Mouse (Mus musculus) heart, adult 2 months (tissue): ENCODE measurements around the gene Mat1a. TPM values are rescaled to one million over a fixed set of nuclear protein-coding genes. Genes with fewer than 3 reads are reported as not detected.

Experiments
- DNase-seq, 2 experiments: peaks; one replicate each; pipeline ENCODE4 v3.0.0; 2021
- H3K27ac ChIP-seq: fragments of 200-600 bp; 2 replicates; pipeline ENCODE4 v1.8.1; 2022
- H3K27me3 ChIP-seq: fragments of 200-500 bp; 2 replicates; pipeline ENCODE4 v1.6.1; 2012; ENCODE audit warnings: mild to moderate bottlenecking, low read length, inconsistent platforms, mixed read lengths; ENCODE audit not compliant: control insufficient read depth, insufficient read depth
- H3K36me3 ChIP-seq: fragments of 200-500 bp; 2 replicates; pipeline ENCODE4 v1.6.1; 2012; ENCODE audit warnings: low read length, inconsistent platforms; ENCODE audit not compliant: control insufficient read depth, insufficient read depth
- H3K4me1 ChIP-seq: fragments of 200-500 bp; 2 replicates; pipeline ENCODE4 v1.6.1; 2011; ENCODE audit warnings: low read length; ENCODE audit not compliant: control insufficient read depth, insufficient read depth
- H3K4me3 ChIP-seq: fragments of 200-600 bp; 2 replicates; pipeline ENCODE4 v1.8.1; 2022
- H3K79me2 ChIP-seq: fragments of 200-500 bp; replicated peaks from 2 replicates; pipeline ENCODE4 v1.6.1; 2012; ENCODE audit warnings: mild to moderate bottlenecking, inconsistent platforms, low read length, moderate library complexity, mixed read lengths; ENCODE audit not compliant: control insufficient read depth, insufficient read depth
- H3K9ac ChIP-seq: fragments of 200-500 bp; 2 replicates; pipeline ENCODE4 v1.6.1; 2012; ENCODE audit warnings: low read depth, mild to moderate bottlenecking, control low read depth, inconsistent platforms, low read length, mixed read lengths
- CTCF ChIP-seq: fragments of 200-600 bp; IDR thresholded peaks from 2 replicates; pipeline ENCODE4 v1.8.1; 2022; ENCODE audit warnings: antibody characterized with exemption, mild to moderate bottlenecking, moderate library complexity
- EP300 ChIP-seq: fragments of 200-500 bp; IDR thresholded peaks from 2 replicates; pipeline ENCODE4 v1.6.1; 2011; ENCODE audit warnings: low read depth, low read length, control low read depth; ENCODE audit not compliant: insufficient read depth
- POLR2A ChIP-seq: fragments of 200-500 bp; IDR thresholded peaks from 2 replicates; pipeline ENCODE4 v1.6.1; 2011; ENCODE audit warnings: mild to moderate bottlenecking, low read depth, low read length, control low read depth; ENCODE audit not compliant: insufficient read depth
- WGBS: fragments of 180-500 bp; shearing (Covaris S2); methylation state at CpG from one replicate; pipeline ENCODE4 v1.1.7; 2018; 5-methylcytosine and 5-hydroxymethylcytosine counted together
- intact Hi-C: fragments of 180-260 bp; cut with DNase I; formaldehyde crosslinking; loops from one replicate; pipeline ENCODE4 v1.15.1; 2025
- polyA plus RNA-seq: library from polyadenylated mRNA; depleted of rRNA; stranded (reverse); fragments of >200 nt; gene quantifications from 2 replicates; pipeline ENCODE4 v1.2.3, GENCODE M21; 2012
- total RNA-seq, 2 experiments: library from RNA; stranded (reverse); gene quantifications; 2 replicates each; pipeline ENCODE4 v1.2.3; 2021

Gene Mat1a
- total and polyA plus RNA-seq, 3 experiments = 0.21 TPM; not detected in 2

- H3K79me2 ChIP-seq = no peaks in the 10 kb centered on the region
- no peak for DNase-seq
- H3K27ac ChIP-seq = no peak overlapping the region
- H3K27me3 ChIP-seq = no peaks in the 10 kb centered on the region
- no peaks in the 10 kb centered on the region for H3K4me1 ChIP-seq
- TF ChIP-seq POLR2A = no peak
- TF ChIP-seq EP300 = no peak
- TF ChIP-seq CTCF = no peak
- no peaks in the 10 kb centered on the region for H3K36me3 ChIP-seq
- H3K9ac ChIP-seq = no peak overlapping the region
- no peak overlapping the region for H3K4me3 ChIP-seq
- intact Hi-C loops = no loop called here
- WGBS = 71% methylated on average over 3 of the region's 3 CpGs
Observed at GRCm38 (mm10) chr14:41146922-41147321, 42.1 kb downstream of the Mat1a start.

DNA sequence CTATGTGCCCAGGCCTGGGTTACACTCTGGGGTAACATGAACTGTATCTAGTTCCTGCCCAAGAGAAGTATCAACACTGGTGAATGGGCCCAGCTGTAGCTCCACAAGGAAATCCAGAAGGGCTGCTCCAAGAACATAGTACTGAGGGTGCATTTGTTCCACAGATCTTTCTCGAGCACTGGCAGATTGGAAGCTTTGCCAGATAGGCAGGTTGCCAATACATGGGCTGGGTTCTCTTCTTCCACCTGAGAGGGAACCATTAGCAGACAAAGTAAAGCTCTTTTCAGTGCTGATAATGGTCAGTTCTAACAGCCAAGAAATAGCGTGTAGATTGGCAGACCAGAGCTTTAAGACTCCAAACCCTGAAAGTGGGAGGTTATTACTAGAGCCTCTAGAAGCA is 42.5 kb downstream of the Mat1a start:
- TF ChIP-seq CTCF = no peak
- TF ChIP-seq POLR2A = no peak
- TF ChIP-seq EP300 = no peak
- no peak overlapping the region for H3K27ac ChIP-seq

GRCm38 (mm10) chr14:41151220-41151898 is 46.5 kb downstream of the Mat1a start, which contains the start of gene Mbl1:
Gene Mbl1 (plus strand): TSS chr14:41151458.
- Histone ChIP-seq H3K4me3 (no peak within 1 kb of the TSS), H3K27me3 (no peaks in the 10 kb centered on the region), H3K79me2 (no peaks in the 10 kb centered on the region), H3K4me1 (no peaks in the 10 kb centered on the region), H3K9ac (no peak within 1 kb of the TSS), H3K36me3 (no peaks in the 10 kb centered on the region), H3K27ac (no peak within 1 kb of the TSS)
- TF ChIP-seq POLR2A = no peak
- no peak for TF ChIP-seq EP300
- no peak for TF ChIP-seq CTCF
- no peak for DNase-seq
- 74% methylated on average over 7 of the region's 7 CpGs for WGBS
- intact Hi-C loops = no loop called here

More for the DNA sequence above, 42.5 kb downstream of the Mat1a start:
- Histone ChIP-seq H3K4me1 (no peaks in the 10 kb centered on the region), H3K27me3 (no peaks in the 10 kb centered on the region), H3K9ac (no peak overlapping the region), H3K4me3 (no peak overlapping the region), H3K36me3 (no peaks in the 10 kb centered on the region), H3K79me2 (no peaks in the 10 kb centered on the region)
- 37% methylated on average over 2 of the region's 2 CpGs for WGBS
- intact Hi-C loops = no loop called here
- DNase-seq = no peak

- no peaks in the 10 kb centered on the region for H3K79me2 ChIP-seq
- intact Hi-C loops = no loop called here
- no peak for TF ChIP-seq POLR2A
- no peak for TF ChIP-seq CTCF
- TF ChIP-seq EP300 = no peak
Observed at GRCm38 (mm10) chr14:41160076-41160475, 55.2 kb downstream of the Mat1a start.

DNA sequence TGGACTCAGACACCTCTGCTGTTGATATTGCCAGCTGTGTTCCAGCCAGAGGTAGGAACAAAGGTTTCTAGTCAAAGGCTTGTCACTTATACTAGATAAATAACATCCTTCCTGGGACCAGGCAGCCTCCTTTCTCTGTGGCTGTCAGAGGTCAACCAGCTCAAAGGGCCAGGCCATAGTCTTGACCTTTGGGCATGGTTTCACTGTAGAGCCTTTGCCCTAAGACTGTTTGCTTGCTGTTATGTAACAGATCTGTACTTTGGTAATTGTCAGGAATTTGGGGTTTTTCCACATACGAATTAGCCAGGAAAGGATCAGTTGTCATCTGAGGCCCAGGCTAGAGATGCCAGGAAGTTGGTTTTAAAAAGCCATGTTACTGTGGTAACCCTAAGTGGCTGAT is 55.9 kb downstream of the Mat1a start:
- no peaks in the 10 kb centered on the region for H3K27me3 ChIP-seq
- DNase-seq = no peak
- no peaks in the 10 kb centered on the region for H3K79me2 ChIP-seq
- intact Hi-C loops = no loop called here
- no peaks in the 10 kb centered on the region; the same call in 1 of the 2 replicates for H3K4me1 ChIP-seq
- H3K4me3 ChIP-seq = no peak overlapping the region
- WGBS = 33% methylated on average over 1 of the region's 1 CpGs
- H3K36me3 ChIP-seq = no peaks in the 10 kb centered on the region
- no peak overlapping the region for H3K9ac ChIP-seq
- H3K27ac ChIP-seq = no peak overlapping the region
- no peak for TF ChIP-seq CTCF
- TF ChIP-seq EP300 = no peak
- TF ChIP-seq POLR2A = no peak

More at GRCm38 (mm10) chr14:41160076-41160475, 55.2 kb downstream of the Mat1a start:
- no peak overlapping the region for H3K9ac ChIP-seq
- no peak for DNase-seq
- H3K36me3 ChIP-seq = no peaks in the 10 kb centered on the region
- H3K27ac ChIP-seq = no peak overlapping the region
- 80% methylated on average over 4 of the region's 4 CpGs for WGBS
- H3K27me3 ChIP-seq = no peaks in the 10 kb centered on the region
- H3K4me3 ChIP-seq = no peak overlapping the region
- H3K4me1 ChIP-seq = no peaks in the 10 kb centered on the region; the same call in 1 of the 2 replicates

DNA sequence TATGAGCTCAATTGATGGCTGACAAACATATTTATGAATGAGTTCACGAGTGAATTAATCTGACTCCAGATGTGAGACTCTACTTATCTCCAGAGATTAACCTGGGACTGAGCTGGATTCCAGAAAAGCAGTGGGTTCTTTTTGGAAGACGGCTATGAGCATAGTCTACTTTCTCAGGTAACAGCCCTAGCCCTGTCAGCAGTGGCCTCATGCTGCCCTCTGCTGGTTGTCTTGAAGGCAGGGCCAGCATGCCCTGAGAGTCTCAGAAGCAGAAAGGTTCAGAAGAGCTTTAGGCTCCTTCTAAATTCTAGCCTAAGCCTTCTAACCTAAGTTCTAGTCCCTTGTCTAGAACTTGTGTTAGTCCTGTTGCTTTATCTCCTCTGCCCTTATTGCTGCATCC is 57.8 kb downstream of the Mat1a start:
- Histone ChIP-seq H3K27ac (no peak overlapping the region), H3K79me2 (no peaks in the 10 kb centered on the region), H3K27me3 (no peaks in the 10 kb centered on the region), H3K4me3 (no peak overlapping the region), H3K4me1 (no peaks in the 10 kb centered on the region; the same call in 1 of the 2 replicates), H3K9ac (no peak overlapping the region), H3K36me3 (no peaks in the 10 kb centered on the region)
- 11% methylated on average over 2 of the region's 2 CpGs for WGBS
- intact Hi-C loops = loop anchor here (2.0 kb wide), 1 partner anchor 70 kb away; no protein-coding TSS in a partner anchor
- TF ChIP-seq EP300 = 0 out of 2 replicates have a peak, but pooled peaks have one; percentile 19
- no peak for TF ChIP-seq POLR2A
- peak; percentile 77 for TF ChIP-seq CTCF
- peak; percentile 14 to 24 for DNase-seq
